Mouse (Mus musculus) midbrain, postnatal 0 days (tissue): Measurements from ENCODE around the gene Ces2f. TPM values are rescaled to one million over a fixed set of nuclear protein-coding genes. Genes with fewer than 3 reads are reported as not detected.
"Not testable (repeated sequence)": the region's sequence is repeated elsewhere in the genome, so short reads cannot be mapped to it uniquely, and the experiment has no call there.

Experiments used
- ATAC-seq: fragments of 200-750 bp; cut with Nextera tagmentation; 2 replicates; pipeline ENCODE4 v1.8.0; 2017; ENCODE audit warnings: moderate number of reproducible peaks, mild to moderate bottlenecking, moderate TSS enrichment, moderate library complexity; ENCODE audit not compliant: low FRiP score
- DNase-seq: peaks from one replicate; pipeline ENCODE4 v3.0.0-alpha.2; 2015; ENCODE audit warnings: low spot score
- H3K27ac ChIP-seq: fragments of 300-500 bp; sonication (generic); 2 replicates; pipeline ENCODE4 v1.5.1; 2014; ENCODE audit warnings: low read depth, mild to moderate bottlenecking, low read length, mixed read lengths
- H3K27me3 ChIP-seq: fragments of 300-500 bp; sonication (generic); 2 replicates; pipeline ENCODE4 v1.6.1; 2014; ENCODE audit warnings: low read length, control low read depth, mixed read lengths; ENCODE audit not compliant: insufficient read depth
- H3K36me3 ChIP-seq: fragments of 300-500 bp; sonication (generic); 2 replicates; pipeline ENCODE4 v1.6.1; 2014; ENCODE audit warnings: low read length, control low read depth, mixed read lengths; ENCODE audit not compliant: insufficient read depth
- H3K4me1 ChIP-seq: fragments of 300-500 bp; sonication (generic); 2 replicates; pipeline ENCODE4 v1.6.1; 2014; ENCODE audit warnings: mild to moderate bottlenecking, control low read depth, antibody characterized with exemption, low read length, mixed read lengths; ENCODE audit not compliant: insufficient read depth
- H3K4me2 ChIP-seq: fragments of 300-500 bp; sonication (generic); 2 replicates; pipeline ENCODE4 v1.6.1; 2014; ENCODE audit warnings: low read depth, mild to moderate bottlenecking, low read length, mixed read lengths; ENCODE audit not compliant: poor library complexity, severe bottlenecking
- H3K4me3 ChIP-seq: fragments of 300-500 bp; sonication (generic); 2 replicates; pipeline ENCODE4 v1.5.1; 2014; ENCODE audit warnings: low read depth, mild to moderate bottlenecking, low read length, moderate library complexity
- H3K9ac ChIP-seq: fragments of 300-500 bp; sonication (generic); replicated peaks from 2 replicates; pipeline ENCODE4 v1.6.1; 2014; ENCODE audit warnings: mild to moderate bottlenecking, low read length, moderate library complexity, mixed read lengths; ENCODE audit not compliant: poor library complexity, severe bottlenecking
- H3K9me3 ChIP-seq: fragments of 300-500 bp; sonication (generic); 2 replicates; pipeline ENCODE4 v1.6.1; 2016; ENCODE audit warnings: low read length, control low read depth
- CTCF ChIP-seq: IDR thresholded peaks from 2 replicates; pipeline ENCODE4 v1.5.1; 2016; ENCODE audit warnings: antibody characterized with exemption, mild to moderate bottlenecking
- WGBS: fragments of 180-500 bp; shearing (Covaris S2); extraction: QIAGEN DNeasy Blood & Tissue Kit; methylation state at CpG from one replicate; pipeline ENCODE4 v1.1.7; 2014; 5-methylcytosine and 5-hydroxymethylcytosine counted together
- polyA plus RNA-seq: library from polyadenylated mRNA; unstranded; fragments of >200 nt; fragmentation: Nextera tagmentation; extraction: Ambion mirVana; gene quantifications from 2 replicates; pipeline ENCODE4 v1.2.1, GENCODE M21; 2015
- total RNA-seq: library from RNA; depleted of rRNA; stranded (reverse); fragments of >200 nt; gene quantifications from 2 replicates; pipeline ENCODE4 v1.2.3, GENCODE M21; 2014; rRNA removed

Ces2f gene
- 0.93 TPM in 1 of 2 replicates, not detected in the other for total RNA-seq
- polyA plus RNA-seq, result not detected in 2 replicates

DNA sequence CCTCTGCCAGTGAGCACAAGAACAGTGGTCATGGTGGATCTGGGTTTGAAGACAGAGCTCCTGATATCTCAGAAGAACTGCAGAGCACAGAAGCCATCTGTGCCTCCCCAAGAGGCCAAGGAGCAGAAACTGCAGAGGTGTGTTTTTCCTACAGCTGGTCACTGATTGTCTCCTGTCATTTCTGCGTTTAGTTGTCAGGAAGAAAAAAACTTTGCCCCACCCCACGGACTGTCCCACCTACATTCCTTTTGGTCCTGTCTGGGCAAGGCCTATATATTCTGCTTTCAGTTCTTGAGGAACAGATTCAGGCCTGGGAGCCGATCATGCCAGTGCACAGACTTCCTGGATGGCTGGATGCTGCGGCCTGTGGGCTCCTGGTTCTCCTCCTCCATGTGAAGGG lies at the start of gene Ces2f:
TSS of gene Ces2f (plus strand) at position 301 of the 400 bp plus-strand sequence.
- Histone ChIP-seq H3K4me2 (no peak within 1 kb of the TSS), H3K9me3 (no peaks in the 10 kb centered on the region), H3K27ac (no peak within 1 kb of the TSS), H3K9ac (no peak within 1 kb of the TSS), H3K36me3 (no peaks in the 10 kb centered on the region), H3K27me3 (no peaks in the 10 kb centered on the region), H3K4me3 (no peak within 1 kb of the TSS), H3K4me1 (no peaks in the 10 kb centered on the region)
- DNase-seq (no peak), ATAC-seq (no peak)
- WGBS, result 80% methylated on average over 4 of the region's 4 CpGs
- no peak for TF ChIP-seq CTCF

DNA sequence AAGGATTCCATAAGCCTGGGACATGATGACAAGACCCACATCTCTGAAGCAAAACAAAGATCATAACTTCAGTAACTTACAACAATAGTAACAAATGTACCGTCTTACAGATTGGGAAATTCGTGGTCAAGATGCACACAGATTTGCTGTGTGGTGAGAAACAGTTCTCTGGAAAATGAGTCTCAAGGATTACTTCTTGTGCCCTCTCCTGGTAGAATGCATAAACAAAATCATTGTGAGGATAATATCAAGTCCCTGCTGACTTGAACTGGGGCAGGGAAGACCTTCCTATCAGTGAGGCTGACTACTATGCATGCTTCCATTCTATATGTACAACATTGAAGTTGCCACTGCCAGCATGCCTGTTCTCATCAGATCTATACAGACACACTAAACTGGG lies 45.4 kb upstream of the Ces2f start:
- DNase-seq (no peak), ATAC-seq (no peak)
- Histone ChIP-seq H3K9ac (no peak overlapping the region), H3K4me3 (no peak overlapping the region), H3K9me3 (no peaks in the 10 kb centered on the region), H3K36me3 (no peaks in the 10 kb centered on the region), H3K27me3 (no peaks in the 10 kb centered on the region), H3K27ac (no peak overlapping the region), H3K4me1 (no peaks in the 10 kb centered on the region), H3K4me2 (no peak overlapping the region)
- peak; percentile 20; the same call in 1 of the 2 replicates for TF ChIP-seq CTCF
- 84% methylated on average over 2 of the region's 2 CpGs for WGBS

DNA sequence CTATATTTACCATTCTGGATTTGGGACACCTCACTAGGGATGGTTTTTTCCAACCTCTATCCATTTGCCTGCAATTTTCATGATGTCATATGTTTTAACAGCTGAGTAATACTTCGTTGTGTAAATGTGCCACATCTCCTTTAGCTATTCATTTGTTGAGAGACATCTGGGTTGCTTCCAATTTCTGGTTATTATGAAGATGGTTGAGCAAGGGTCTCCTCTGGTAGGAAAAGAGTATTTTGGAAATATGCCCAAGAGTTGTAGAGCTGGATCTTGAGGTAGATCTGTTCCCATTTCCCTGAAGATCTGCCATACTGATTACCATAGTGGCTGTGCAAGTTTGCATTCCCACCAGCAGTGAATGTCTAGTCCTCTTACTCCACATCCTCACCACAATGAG lies 40.0 kb upstream of the Ces2f start:
- Histone ChIP-seq H3K27ac (no peak overlapping the region), H3K4me2 (no peak overlapping the region), H3K9ac (no peak overlapping the region), H3K27me3 (no peaks in the 10 kb centered on the region), H3K4me1 (no peaks in the 10 kb centered on the region), H3K4me3 (no peak overlapping the region), H3K36me3 (no peaks in the 10 kb centered on the region), H3K9me3 (no peaks in the 10 kb centered on the region)
- no peak for ATAC-seq
- 55% methylated on average over 1 of the region's 1 CpGs for WGBS
- no peak for TF ChIP-seq CTCF
- DNase-seq, result no peak

DNA sequence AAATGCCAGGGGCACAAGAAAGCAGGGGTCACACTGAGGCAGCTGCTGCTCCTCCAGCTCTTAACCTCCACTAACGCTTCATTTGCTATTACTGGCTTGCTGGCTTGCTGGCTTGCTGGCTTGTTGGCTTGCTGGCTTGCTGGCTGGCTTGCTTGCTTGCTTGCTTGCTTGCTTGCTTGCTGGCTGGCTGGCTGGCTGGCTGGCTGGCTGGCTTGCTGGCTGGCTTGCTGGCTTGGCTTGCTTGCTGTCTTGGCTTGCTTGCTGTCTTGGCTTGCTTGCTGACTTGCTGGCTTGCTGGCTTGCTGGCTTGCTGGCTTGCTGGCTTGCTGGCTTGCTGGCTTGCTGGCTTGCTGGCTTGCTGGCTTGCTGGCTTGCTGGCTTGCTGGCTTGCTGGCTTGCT lies 38.1 kb upstream of the Ces2f start:
- H3K27ac ChIP-seq, H3K9me3 ChIP-seq, H3K36me3 ChIP-seq, H3K27me3 ChIP-seq, H3K4me2 ChIP-seq, ATAC-seq, H3K9ac ChIP-seq, H3K4me1 ChIP-seq, H3K4me3 ChIP-seq: not testable (repeated sequence)
- 44% methylated on average over 1 of the region's 1 CpGs for WGBS
- peak; percentile 61 for DNase-seq

DNA sequence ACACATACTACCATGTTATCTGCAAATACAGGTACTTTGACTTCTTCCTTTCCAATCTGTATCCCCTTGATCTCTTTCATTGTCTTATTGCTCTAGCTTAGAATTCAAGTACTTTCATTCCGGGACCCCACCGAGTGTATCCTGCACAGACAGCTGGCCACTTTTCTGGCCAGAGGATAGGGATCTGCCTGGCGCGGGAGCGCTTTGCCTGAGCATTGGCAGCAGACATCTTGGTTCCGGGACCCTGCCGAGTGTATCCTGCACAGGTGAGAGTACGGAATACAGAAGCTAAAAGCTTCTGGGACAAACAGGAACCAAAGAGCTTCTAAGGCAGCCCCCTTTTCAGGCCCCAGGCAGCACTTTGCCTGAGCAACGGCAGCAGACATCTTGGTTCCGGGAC lies 37.5 kb upstream of the Ces2f start:
- not testable (repeated sequence) for H3K4me1 ChIP-seq, H3K36me3 ChIP-seq, H3K27ac ChIP-seq, DNase-seq, H3K9me3 ChIP-seq, H3K4me2 ChIP-seq, H3K9ac ChIP-seq, H3K27me3 ChIP-seq, ATAC-seq, H3K4me3 ChIP-seq
- WGBS, result 94% methylated on average over 10 of the region's 10 CpGs

DNA sequence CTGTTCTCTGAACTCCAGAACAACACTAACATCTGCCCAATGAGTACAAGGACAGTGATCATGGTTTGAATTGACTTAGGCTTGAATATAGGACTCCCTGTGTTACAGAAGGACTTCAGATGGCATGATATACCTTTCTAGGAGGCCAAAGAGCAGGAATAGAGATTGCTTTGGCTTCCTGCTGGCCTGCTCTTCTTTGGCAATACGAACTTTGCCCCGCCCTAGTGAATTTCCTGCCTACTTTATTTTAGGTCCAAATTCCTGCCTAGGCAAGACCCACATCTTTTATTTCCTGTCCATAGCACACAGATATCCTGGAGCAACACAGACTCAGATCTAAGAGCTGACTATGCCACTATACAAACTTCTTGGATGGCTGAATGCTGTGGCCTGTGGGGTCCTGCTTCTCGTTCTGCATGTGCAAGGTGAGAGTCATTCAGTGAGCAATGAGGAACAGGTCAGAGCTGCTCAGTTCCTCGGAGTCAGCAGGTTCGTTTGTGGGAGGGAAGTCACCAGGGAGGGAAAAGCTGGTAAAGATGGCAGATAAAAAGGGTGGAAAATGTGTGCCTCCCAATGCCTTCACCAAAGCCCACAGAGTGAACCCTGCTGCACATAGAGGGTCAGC lies 21.1 kb upstream of the Ces2f start, which contains the start of gene Ces2e:
TSS of gene Ces2e (plus strand) at position 289 of the 625 bp plus-strand sequence.
- H3K36me3 ChIP-seq, result no peaks in the 10 kb centered on the region
- ATAC-seq, result no peak
- no peaks in the 10 kb centered on the region for H3K4me1 ChIP-seq
- no peak for TF ChIP-seq CTCF
- H3K4me3 ChIP-seq, result no peak within 1 kb of the TSS
- DNase-seq, result no peak
- H3K27me3 ChIP-seq, result no peaks in the 10 kb centered on the region
- H3K27ac ChIP-seq, result no peak within 1 kb of the TSS
- WGBS, result 69% methylated on average over 5 of the region's 5 CpGs
- H3K4me2 ChIP-seq, result no peak within 1 kb of the TSS
- no peaks in the 10 kb centered on the region for H3K9me3 ChIP-seq
- H3K9ac ChIP-seq, result no peak within 1 kb of the TSS
